Mouse (Mus musculus): ENCODE measurements around the gene Isl2. TPM values are rescaled to one million over a fixed set of nuclear protein-coding genes. Genes with fewer than 3 reads are reported as not detected.

Gene Isl2
- polyA plus RNA-seq, 1 experiment from 2014 or later, result 1.9 TPM

DNA sequence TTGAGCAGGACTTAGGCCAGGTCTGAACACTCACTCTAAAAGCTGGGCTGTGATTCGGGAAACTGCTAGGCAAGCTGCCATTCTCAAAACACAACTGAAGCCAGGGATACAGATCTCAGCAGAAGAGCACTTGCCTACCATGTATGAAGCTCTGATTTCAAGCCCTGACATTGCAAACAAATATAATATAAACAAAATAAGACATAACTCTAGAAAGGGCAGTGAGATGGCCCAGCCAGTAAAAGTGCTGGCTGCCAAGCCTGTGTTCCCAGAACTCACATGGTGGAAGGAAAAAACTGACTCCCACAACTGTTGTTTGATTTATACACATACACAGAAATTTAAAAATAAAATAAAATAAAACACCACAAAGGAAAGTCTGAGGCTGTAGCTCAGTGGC is 32.6 kb downstream of the Isl2 start:
- H3K36me3 ChIP-seq (replicated peaks; ENCODE audit: control insufficient read depth, insufficient read depth), result no peaks in the 10 kb centered on the region
- H3K9me3 ChIP-seq (ENCODE audit: control insufficient read depth, low read length), result no peaks in the 10 kb centered on the region
- no peaks in the 10 kb centered on the region for H3K4me1 ChIP-seq (replicated peaks; ENCODE audit: control insufficient read depth, insufficient read depth, low read length)
- ATAC-seq (ENCODE audit: low FRiP score), result no peak
- DNase-seq (ENCODE audit: low spot score), result no peak
- WGBS, result 88% methylated on average over 1 of the region's 1 CpGs
- H3K27me3 ChIP-seq (ENCODE audit: control insufficient read depth, insufficient read depth, low read length), result no peaks in the 10 kb centered on the region
- H3K4me3 ChIP-seq (replicated peaks; ENCODE audit: low read length), result no peak overlapping the region
- no peak overlapping the region for H3K9ac ChIP-seq
- H3K4me2 ChIP-seq (replicated peaks), result no peak overlapping the region
- no peak overlapping the region for H3K27ac ChIP-seq

- Histone ChIP-seq H3K4me3 (replicated peaks; ENCODE audit: low read length) (no peak overlapping the region), H3K9me3 (ENCODE audit: control insufficient read depth, low read length) (no peaks in the 10 kb centered on the region), H3K9ac (no peak overlapping the region), H3K36me3 (replicated peaks; ENCODE audit: control insufficient read depth, insufficient read depth) (no peaks in the 10 kb centered on the region), H3K4me2 (replicated peaks) (no peak overlapping the region), H3K27ac (no peak overlapping the region), H3K4me1 (replicated peaks; ENCODE audit: control insufficient read depth, insufficient read depth, low read length) (no peaks in the 10 kb centered on the region), H3K27me3 (ENCODE audit: control insufficient read depth, insufficient read depth, low read length) (no peaks in the 10 kb centered on the region)
- 81% methylated on average over 1 of the region's 1 CpGs for WGBS
- ATAC-seq (ENCODE audit: low FRiP score) (no peak), DNase-seq (ENCODE audit: low spot score) (no peak)
Observed at GRCm38 (mm10) chr9:55576571-55576970, 38.1 kb downstream of the Isl2 start.

- H3K9ac ChIP-seq, result no peak overlapping the region
- no peak overlapping the region for H3K4me2 ChIP-seq (replicated peaks)
- H3K9me3 ChIP-seq (ENCODE audit: control insufficient read depth, low read length), result no peaks in the 10 kb centered on the region
- no peak overlapping the region for H3K4me3 ChIP-seq (replicated peaks; ENCODE audit: low read length)
- no peak for DNase-seq (ENCODE audit: low spot score)
- H3K36me3 ChIP-seq (replicated peaks; ENCODE audit: control insufficient read depth, insufficient read depth), result peaks cover 9% of the 10 kb centered on the region; the same call in 1 of the 2 replicates
- no peaks in the 10 kb centered on the region for H3K27me3 ChIP-seq (ENCODE audit: control insufficient read depth, insufficient read depth, low read length)
- H3K4me1 ChIP-seq (replicated peaks; ENCODE audit: control insufficient read depth, insufficient read depth, low read length), result no peaks in the 10 kb centered on the region
- ATAC-seq (ENCODE audit: low FRiP score), result no peak
- H3K27ac ChIP-seq, result no peak overlapping the region
- WGBS, result 33% methylated on average over 3 of the region's 3 CpGs
Observed at GRCm38 (mm10) chr9:55581414-55581813, 42.9 kb downstream of the Isl2 start.

- H3K27me3 ChIP-seq (ENCODE audit: control insufficient read depth, insufficient read depth, low read length), result no peaks in the 10 kb centered on the region
- 92% methylated on average over 6 of the region's 6 CpGs for WGBS
- no peak overlapping the region for H3K4me3 ChIP-seq (replicated peaks; ENCODE audit: low read length)
- peaks cover 9% of the 10 kb centered on the region; the same call in 1 of the 2 replicates for H3K36me3 ChIP-seq (replicated peaks; ENCODE audit: control insufficient read depth, insufficient read depth)
- ATAC-seq (ENCODE audit: low FRiP score) (no peak), DNase-seq (ENCODE audit: low spot score) (no peak)
- no peak overlapping the region for H3K9ac ChIP-seq
- H3K4me2 ChIP-seq (replicated peaks), result no peak overlapping the region
- no peak overlapping the region for H3K27ac ChIP-seq
- no peaks in the 10 kb centered on the region for H3K9me3 ChIP-seq (ENCODE audit: control insufficient read depth, low read length)
- no peaks in the 10 kb centered on the region for H3K4me1 ChIP-seq (replicated peaks; ENCODE audit: control insufficient read depth, insufficient read depth, low read length)
Observed at GRCm38 (mm10) chr9:55586141-55586540, 47.7 kb downstream of the Isl2 start.

Other genes with a start within 250 kb of the Isl2 start
- 1.7 and 1.8 TPM in 2 replicates for gene Nrg4, start 211.8 kb upstream of the Isl2 start, polyA plus RNA-seq (2014; fragmentation: Nextera tagmentation; extraction: Ambion mirVana)
- gene Tmem266, start 211.8 kb upstream of the Isl2 start, polyA plus RNA-seq (2014; fragmentation: Nextera tagmentation; extraction: Ambion mirVana), result 2.2 and 2.9 TPM in 2 replicates
- gene Etfa, start 26.4 kb upstream of the Isl2 start, polyA plus RNA-seq (2014; fragmentation: Nextera tagmentation; extraction: Ambion mirVana), result 94.5 and 99.0 TPM in 2 replicates